In genomic region chr4:151997701-151998100, GRCm38 (mm10) we compare ENCODE assay signal across 9 mouse cellular contexts. TPM values are rescaled to one million over a fixed set of nuclear protein-coding genes. Genes with fewer than 3 reads are reported as not detected.
A peak's percentile ranks its signal among the peaks of the same experiment; 100 is the strongest.
DNase-seq lines count a peak whose midpoint lies in the region; ATAC-seq lines count a peak whose summit lies in the region.
"Had no signal": no experiment of that assay in that cellular context is flagged by ENCODE, and none has a peak within 500 bp of the region (broad histone marks: within the 10 kb centered on the region; RNA-seq: fewer than 3 reads in every experiment).

No protein-coding gene starts in this region.

- no peak for DNase-seq in lung, postnatal 4 days
- DNase-seq in hindbrain, embryonic 10.5 days (ENCODE audit: low spot score) = no peak
- no peak for DNase-seq in T-cell, adult 2 months (ENCODE audit: low spot score)
- DNase-seq: thymus, postnatal 14 days had no signal

- peaks cover 12% of the 10 kb centered on the region for H3K36me3 ChIP-seq in erythroblast, embryonic 14.5 days (ENCODE audit: control insufficient read depth)
- peaks cover 2% of the 10 kb centered on the region; the same call in 1 of the 2 replicates for H3K36me3 ChIP-seq in lung, embryonic 15.5 days
- H3K36me3 ChIP-seq in hindbrain, embryonic 10.5 days = peaks cover 7% of the 10 kb centered on the region
- H3K36me3 ChIP-seq in midbrain, embryonic 15.5 days (replicated peaks) = no peaks in the 10 kb centered on the region

- H3K27ac ChIP-seq in lung, embryonic 15.5 days = no peak overlapping the region
- no peak overlapping the region for H3K27ac ChIP-seq in hindbrain, embryonic 10.5 days
- no peak overlapping the region for H3K27ac ChIP-seq in midbrain, embryonic 15.5 days

- H3K4me2 ChIP-seq in lung, embryonic 15.5 days = peak overlapping the region; percentile 66
- H3K4me2 ChIP-seq in midbrain, embryonic 15.5 days = peak overlapping the region; percentile 95

- no peaks in the 10 kb centered on the region; the same call in 1 of the 2 replicates for H3K9me3 ChIP-seq in erythroblast, embryonic 14.5 days (ENCODE audit: control insufficient read depth, low read length)
- H3K9me3 ChIP-seq in lung, embryonic 15.5 days = no peaks in the 10 kb centered on the region
- H3K9me3 ChIP-seq in hindbrain, embryonic 10.5 days = no peaks in the 10 kb centered on the region
- H3K9me3 ChIP-seq in midbrain, embryonic 15.5 days = no peaks in the 10 kb centered on the region

- ATAC-seq in erythroblast, adult 5-6 weeks (replicated peaks; ENCODE audit: low FRiP score, poor library complexity, severe bottlenecking) = no peak
- ATAC-seq in lung, embryonic 15.5 days (ENCODE audit: borderline replicate concordance, extremely low read depth, low FRiP score, low TSS enrichment) = no peak
- no peak for ATAC-seq in midbrain, embryonic 15.5 days (replicated peaks)
- ATAC-seq in inflammation-experienced regulatory T-cells, adult 6 months = no peak

- H3K9ac ChIP-seq in lung, embryonic 15.5 days = 0 out of 2 replicates have a peak overlapping the region, but pooled peaks have one; percentile 80
- H3K9ac ChIP-seq in midbrain, embryonic 15.5 days = no peak overlapping the region

- peaks cover 26% of the 10 kb centered on the region for H3K27me3 ChIP-seq in erythroblast, embryonic 14.5 days (ENCODE audit: control insufficient read depth)
- H3K27me3 ChIP-seq in lung, embryonic 15.5 days = no peaks in the 10 kb centered on the region
- 0 out of 2 replicates have a peak, but pooled peaks cover 5% of the 10 kb centered on the region for H3K27me3 ChIP-seq in hindbrain, embryonic 10.5 days (ENCODE audit: insufficient read depth, poor library complexity, severe bottlenecking)
- H3K27me3 ChIP-seq in midbrain, embryonic 15.5 days (replicated peaks) = no peaks in the 10 kb centered on the region

- H3K4me1 ChIP-seq in erythroblast, embryonic 14.5 days (ENCODE audit: control insufficient read depth) = peaks cover 46% of the 10 kb centered on the region
- H3K4me1 ChIP-seq in lung, embryonic 15.5 days = peaks cover 30% of the 10 kb centered on the region
- H3K4me1 ChIP-seq in hindbrain, embryonic 10.5 days (replicated peaks) = peaks cover 33% of the 10 kb centered on the region
- peaks cover 22% of the 10 kb centered on the region for H3K4me1 ChIP-seq in midbrain, embryonic 15.5 days

- H3K4me3 ChIP-seq in erythroblast, embryonic 14.5 days (replicated peaks) = peak overlapping the region; percentile 97
- H3K4me3 ChIP-seq in lung, embryonic 15.5 days = peak overlapping the region; percentile 100; the same call in 1 of the 2 replicates
- H3K4me3 ChIP-seq in hindbrain, embryonic 10.5 days = peak overlapping the region; percentile 99
- H3K4me3 ChIP-seq in midbrain, embryonic 15.5 days = peak overlapping the region; percentile 97; the same call in 1 of the 2 replicates

- 60% methylated on average over 3 of the region's 3 CpGs for WGBS in lung, embryonic 15.5 days
- WGBS in hindbrain, embryonic 10.5 days = 81% methylated on average over 3 of the region's 3 CpGs
- WGBS in midbrain, embryonic 15.5 days = 81% methylated on average over 3 of the region's 3 CpGs

RNA-seq across cellular contexts. Expression of gene Phf13, which starts 1.6 kb away (rescaled TPM):
- 0.99 and 1.0 TPM in 2 replicates for polyA plus RNA-seq in erythroblast, embryonic 14.5 days (2012)
- total RNA-seq in erythroblast, adult 5-6 weeks (2015; ENCODE audit: low replicate concordance) = 0.42 and 1.9 TPM in 2 replicates
- total RNA-seq in erythroblast, adult 5-6 weeks (2017; ENCODE audit: low replicate concordance) = 0.85 and 0.98 TPM in 2 replicates
- polyA plus RNA-seq in lung, embryonic 15.5 days (2015; fragmentation: Nextera tagmentation; extraction: Ambion mirVana) = 28.5 and 29.7 TPM in 2 replicates
- 30.7 TPM in 2 replicates for polyA plus RNA-seq in hindbrain, embryonic 10.5 days (2016; fragmentation: Nextera tagmentation; extraction: Ambion mirVana)
- polyA plus RNA-seq in midbrain, embryonic 15.5 days (2015; fragmentation: Nextera tagmentation; extraction: Ambion mirVana) = 22.5 and 22.7 TPM in 2 replicates
- polyA plus RNA-seq in inflammation-experienced regulatory T-cells, adult 6 months (2017; shearing (Covaris generic)) = 1 to 10 TPM; 3.2 to 4.6 (median 4.2) TPM

RNA-seq across cellular contexts. Expression of gene Thap3, which starts 8.9 kb away (rescaled TPM):
- polyA plus RNA-seq in erythroblast, embryonic 14.5 days (2012) = 1.8 and 2.4 TPM in 2 replicates
- 0.58 and 2.1 TPM in 2 replicates for total RNA-seq in erythroblast, adult 5-6 weeks (2015; ENCODE audit: low replicate concordance)
- 0.84 TPM in 1 of 2 replicates, not detected in the other for total RNA-seq in erythroblast, adult 5-6 weeks (2017; ENCODE audit: low replicate concordance)
- polyA plus RNA-seq in lung, embryonic 15.5 days (2015; fragmentation: Nextera tagmentation; extraction: Ambion mirVana) = 40.7 and 41.1 TPM in 2 replicates
- 34.5 and 36.2 TPM in 2 replicates for polyA plus RNA-seq in hindbrain, embryonic 10.5 days (2016; fragmentation: Nextera tagmentation; extraction: Ambion mirVana)
- polyA plus RNA-seq in midbrain, embryonic 15.5 days (2015; fragmentation: Nextera tagmentation; extraction: Ambion mirVana) = 38.3 and 39.5 TPM in 2 replicates
- polyA plus RNA-seq in inflammation-experienced regulatory T-cells, adult 6 months (2017; shearing (Covaris generic)) = 100 to 1,000 TPM; 107 to 167 (median 117) TPM

RNA-seq across cellular contexts. Expression of gene Klhl21, which starts 10.9 kb away (rescaled TPM):
- 0.97 and 1.1 TPM in 2 replicates for polyA plus RNA-seq in erythroblast, embryonic 14.5 days (2012)
- 0.77 and 2.3 TPM in 2 replicates for total RNA-seq in erythroblast, adult 5-6 weeks (2015; ENCODE audit: low replicate concordance)
- total RNA-seq in erythroblast, adult 5-6 weeks (2017; ENCODE audit: low replicate concordance) = 2.7 and 4.2 TPM in 2 replicates
- polyA plus RNA-seq in lung, embryonic 15.5 days (2015; fragmentation: Nextera tagmentation; extraction: Ambion mirVana) = 15.3 and 16.1 TPM in 2 replicates
- polyA plus RNA-seq in hindbrain, embryonic 10.5 days (2016; fragmentation: Nextera tagmentation; extraction: Ambion mirVana) = 7.7 and 8.7 TPM in 2 replicates
- polyA plus RNA-seq in midbrain, embryonic 15.5 days (2015; fragmentation: Nextera tagmentation; extraction: Ambion mirVana) = 3.6 and 4.0 TPM in 2 replicates
- 1 to 10 TPM; 3.0 to 4.2 (median 3.6) TPM for polyA plus RNA-seq in inflammation-experienced regulatory T-cells, adult 6 months (2017; shearing (Covaris generic))

RNA-seq across cellular contexts. Expression of gene Zbtb48, which starts 29.8 kb away (rescaled TPM):
- polyA plus RNA-seq in erythroblast, embryonic 14.5 days (2012) = 0.82 and 0.86 TPM in 2 replicates
- 2.7 and 2.9 TPM in 2 replicates for total RNA-seq in erythroblast, adult 5-6 weeks (2015; ENCODE audit: low replicate concordance)
- total RNA-seq in erythroblast, adult 5-6 weeks (2017; ENCODE audit: low replicate concordance) = 2.9 and 4.2 TPM in 2 replicates
- 19.0 and 21.2 TPM in 2 replicates for polyA plus RNA-seq in lung, embryonic 15.5 days (2015; fragmentation: Nextera tagmentation; extraction: Ambion mirVana)
- polyA plus RNA-seq in hindbrain, embryonic 10.5 days (2016; fragmentation: Nextera tagmentation; extraction: Ambion mirVana) = 23.3 and 25.9 TPM in 2 replicates
- 22.1 and 23.9 TPM in 2 replicates for polyA plus RNA-seq in midbrain, embryonic 15.5 days (2015; fragmentation: Nextera tagmentation; extraction: Ambion mirVana)
- polyA plus RNA-seq in inflammation-experienced regulatory T-cells, adult 6 months (2017; shearing (Covaris generic)) = 10 to 100 TPM; 16.2 to 26.3 (median 18.9) TPM

RNA-seq across cellular contexts. Expression of gene Tas1r1, which starts 40.7 kb away (rescaled TPM):
- polyA plus RNA-seq in erythroblast, embryonic 14.5 days (2012) = not detected in 2 replicates
- 1.9 TPM in 1 of 2 replicates, not detected in the other for total RNA-seq in erythroblast, adult 5-6 weeks (2015; ENCODE audit: low replicate concordance)
- not detected in 2 replicates for total RNA-seq in erythroblast, adult 5-6 weeks (2017; ENCODE audit: low replicate concordance)
- polyA plus RNA-seq in lung, embryonic 15.5 days (2015; fragmentation: Nextera tagmentation; extraction: Ambion mirVana) = 0.40 and 0.42 TPM in 2 replicates
- polyA plus RNA-seq in hindbrain, embryonic 10.5 days (2016; fragmentation: Nextera tagmentation; extraction: Ambion mirVana) = 0.65 and 0.67 TPM in 2 replicates
- polyA plus RNA-seq in midbrain, embryonic 15.5 days (2015; fragmentation: Nextera tagmentation; extraction: Ambion mirVana) = 1.5 and 1.6 TPM in 2 replicates
- polyA plus RNA-seq in inflammation-experienced regulatory T-cells, adult 6 months (2017; shearing (Covaris generic)) = not detected

Comparison
In these comparisons a context has a peak if more than half of its experiments do, and no peak if none do; other contexts are left out.
1. RNA of gene Thap3, which starts 8.9 kb away (polyA plus RNA-seq): 107 to 167 TPM in inflammation-experienced regulatory T-cells, adult 6 months, 40.7 to 41.1 TPM in lung, embryonic 15.5 days, 38.3 to 39.5 TPM in midbrain, embryonic 15.5 days and 34.5 to 36.2 TPM in hindbrain, embryonic 10.5 days; 1.8 to 2.4 TPM in erythroblast, embryonic 14.5 days; every median in the first group is over 10 times any median in the second.
2. Peak in every context shown above with its lines, with median percentiles within 50 percentile points of each other: H3K4me3 ChIP-seq.